Mouse (Mus musculus) megakaryocyte, embryonic 14.5 days (primary cell): Measurements from ENCODE around the gene Cyp3a41a.
"Not testable (repeated sequence)": the region's sequence is repeated elsewhere in the genome, so short reads cannot be mapped to it uniquely, and the experiment has no call there.

Source experiments
- FLI1 ChIP-seq: IDR thresholded peaks from 2 replicates; pipeline ENCODE4 v1.6.1; 2012; ENCODE audit warnings: low read length, inconsistent platforms, mixed read lengths
- GATA1 ChIP-seq: IDR thresholded peaks from 3 replicates; pipeline ENCODE4 v1.6.1; 2012; ENCODE audit warnings: mixed read lengths, low read length, inconsistent platforms, borderline replicate concordance

GRCm38 (mm10) chr5:145737512-145737911, 17.6 kb upstream of the Cyp3a41a start:
- not testable (repeated sequence) for TF ChIP-seq GATA1, FLI1
